Comparison of ENCODE assay signal across 18 mouse cellular contexts in the genomic region with DNA sequence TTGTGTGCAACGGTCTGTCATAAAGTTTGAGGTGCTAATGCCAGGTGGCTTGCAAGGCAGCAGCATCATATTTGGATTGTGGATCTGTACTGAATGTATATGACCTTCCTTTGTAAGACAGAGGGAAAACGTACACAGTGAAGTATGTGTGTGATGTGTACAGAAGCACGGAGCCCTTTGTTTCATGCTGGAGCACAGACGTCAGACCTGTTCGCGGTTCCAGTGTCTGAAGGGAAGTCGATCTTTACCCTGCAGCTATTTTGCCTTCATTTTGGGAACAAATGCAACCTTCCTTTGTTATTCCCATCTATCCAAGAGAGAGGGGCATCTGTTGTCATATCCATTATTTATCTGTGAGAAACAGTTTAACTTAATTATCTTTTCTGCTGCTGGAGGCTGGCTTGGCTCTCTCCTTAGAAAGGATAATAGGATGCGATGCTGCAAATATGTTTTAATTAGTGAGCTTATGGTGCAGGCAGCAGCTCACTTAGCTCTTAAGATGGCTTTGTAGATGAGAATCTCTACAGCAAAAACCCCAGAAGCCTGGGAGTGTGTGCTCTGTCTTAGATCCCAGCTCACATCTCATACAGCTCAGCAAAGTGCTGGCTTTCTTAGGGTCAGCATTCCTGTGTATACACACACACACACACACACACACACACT.
DNase-seq lines count a peak whose midpoint lies in the region; ATAC-seq and TF ChIP-seq lines count a peak whose summit lies in the region.
"Had no signal": no experiment of that assay in that cellular context is flagged by ENCODE, and none has a peak within 500 bp of the region (broad histone marks: within the 10 kb centered on the region; RNA-seq: fewer than 3 reads in every experiment).

No protein-coding gene starts in this region.

- H3K36me3 ChIP-seq in forebrain, postnatal 0 days (ENCODE audit: insufficient read depth), result no peaks in the 10 kb centered on the region
- H3K36me3 ChIP-seq in midbrain, embryonic 13.5 days, result no peaks in the 10 kb centered on the region
- no peaks in the 10 kb centered on the region for H3K36me3 ChIP-seq in heart, embryonic 11.5 days (ENCODE audit: control insufficient read depth, insufficient read depth, low read length)
- H3K36me3 ChIP-seq: limb, embryonic 13.5 days; stomach, embryonic 15.5 days had no signal

- TF ChIP-seq CTCF in forebrain, postnatal 0 days (IDR thresholded peaks at IDR 0.05; ENCODE audit: low read depth), result no peak

- peak overlapping the region; percentile 57 for H3K27ac ChIP-seq in forebrain, postnatal 0 days (ENCODE audit: low read depth, low read length)
- H3K27ac ChIP-seq in midbrain, embryonic 13.5 days, result peak overlapping the region; percentile 87
- no peak overlapping the region for H3K27ac ChIP-seq in heart, embryonic 11.5 days (ENCODE audit: low read depth, low read length)
- H3K27ac ChIP-seq: limb, embryonic 13.5 days; stomach, embryonic 15.5 days had no signal

- DNase-seq in layer of hippocampus, adult 9-11 months, result peak; percentile 22
- DNase-seq in layer of hippocampus, adult 11-12 months (ENCODE audit: low spot score), result no peak
- DNase-seq in forebrain, postnatal 0 days, result peak; percentile 43
- peak; percentile 75 for DNase-seq in retina, postnatal 1 day
- no peak for DNase-seq in left cerebral cortex, adult 11 months (ENCODE audit: low spot score)
- DNase-seq in adrenal gland, adult 8-10 months, result no peak
- DNase-seq: adrenal gland, postnatal 14 days; cerebellum, postnatal 36 days; heart, adult 18-20 months; kidney, adult 11 months; kidney, postnatal 36 days; layer of hippocampus, postnatal 36 days; lung, adult 18-20 months; lung, postnatal 4 days had no signal

- H3K4me2 ChIP-seq in forebrain, postnatal 0 days (ENCODE audit: low read depth), result no peak overlapping the region; the same call in 1 of the 2 replicates
- H3K4me2 ChIP-seq in midbrain, embryonic 13.5 days (replicated peaks), result no peak overlapping the region
- no peak overlapping the region for H3K4me2 ChIP-seq in heart, embryonic 11.5 days
- H3K4me2 ChIP-seq: limb, embryonic 13.5 days; stomach, embryonic 15.5 days had no signal

- H3K9ac ChIP-seq in forebrain, postnatal 0 days, result peak overlapping the region; percentile 33; the same call in 1 of the 2 replicates
- no peak overlapping the region; the same call in 1 of the 2 replicates for H3K9ac ChIP-seq in midbrain, embryonic 13.5 days (replicated peaks)
- no peak overlapping the region for H3K9ac ChIP-seq in heart, embryonic 11.5 days (ENCODE audit: low read depth, low read length)
- H3K9ac ChIP-seq: limb, embryonic 13.5 days; stomach, embryonic 15.5 days had no signal

- H3K4me3 ChIP-seq in forebrain, postnatal 0 days (ENCODE audit: low read depth, low read length), result no peak overlapping the region
- H3K4me3 ChIP-seq in midbrain, embryonic 13.5 days (replicated peaks), result no peak overlapping the region
- H3K4me3 ChIP-seq in heart, embryonic 11.5 days (ENCODE audit: low read depth, low read length), result no peak overlapping the region
- H3K4me3 ChIP-seq: limb, embryonic 13.5 days; stomach, embryonic 15.5 days had no signal

- ATAC-seq in forebrain, postnatal 0 days, result peak; percentile 76
- peak; percentile 88 for ATAC-seq in midbrain, embryonic 13.5 days
- ATAC-seq in heart, embryonic 11.5 days (replicated peaks; ENCODE audit: insufficient number of reproducible peaks, low FRiP score, low TSS enrichment), result no peak

- H3K27me3 ChIP-seq in forebrain, postnatal 0 days (ENCODE audit: insufficient read depth, low read length), result no peaks in the 10 kb centered on the region
- no peaks in the 10 kb centered on the region for H3K27me3 ChIP-seq in midbrain, embryonic 13.5 days
- H3K27me3 ChIP-seq in heart, embryonic 11.5 days (ENCODE audit: control insufficient read depth, insufficient read depth, low read length), result no peaks in the 10 kb centered on the region
- H3K27me3 ChIP-seq: limb, embryonic 13.5 days; stomach, embryonic 15.5 days had no signal

- no peaks in the 10 kb centered on the region for H3K9me3 ChIP-seq in forebrain, postnatal 0 days (ENCODE audit: low read length)
- no peaks in the 10 kb centered on the region for H3K9me3 ChIP-seq in midbrain, embryonic 13.5 days
- H3K9me3 ChIP-seq in heart, embryonic 11.5 days (replicated peaks; ENCODE audit: control insufficient read depth, low read length), result no peaks in the 10 kb centered on the region
- H3K9me3 ChIP-seq: limb, embryonic 13.5 days; stomach, embryonic 15.5 days had no signal

- WGBS in forebrain, postnatal 0 days, result 21% methylated on average over 8 of the region's 8 CpGs
- 39% methylated on average over 8 of the region's 8 CpGs for WGBS in midbrain, embryonic 13.5 days
- WGBS in heart, embryonic 11.5 days (ENCODE audit: insufficient replicate concordance), result 85% methylated on average over 8 of the region's 8 CpGs

- no peaks in the 10 kb centered on the region for H3K4me1 ChIP-seq in forebrain, postnatal 0 days (ENCODE audit: insufficient read depth)
- H3K4me1 ChIP-seq in midbrain, embryonic 13.5 days (replicated peaks), result peaks cover 22% of the 10 kb centered on the region
- no peaks in the 10 kb centered on the region for H3K4me1 ChIP-seq in heart, embryonic 11.5 days (ENCODE audit: control insufficient read depth, insufficient read depth, low read length)
- H3K4me1 ChIP-seq: limb, embryonic 13.5 days; stomach, embryonic 15.5 days had no signal

Comparison
In these comparisons a context has a peak if more than half of its experiments do, and no peak if none do; other contexts are left out.
1. DNase-seq: peak in layer of hippocampus, adult 9-11 months (single experiment), forebrain, postnatal 0 days (single experiment) and retina, postnatal 1 day (single experiment); none in layer of hippocampus, adult 11-12 months (single experiment), left cerebral cortex, adult 11 months (single experiment) and adrenal gland, adult 8-10 months (single experiment).